Mouse (Mus musculus) liver, adult 2 months (tissue): ENCODE results near the gene Foxb2. TPM values are rescaled to one million over a fixed set of nuclear protein-coding genes. Genes with fewer than 3 reads are reported as not detected.

Experiments
- DNase-seq: peaks from one replicate; pipeline ENCODE4 v3.0.0-alpha.2; 2011; ENCODE audit warnings: low read depth, low spot score; ENCODE audit errors: extremely low read depth
- H3K27ac ChIP-seq: fragments of 200-500 bp; replicated peaks from 2 replicates; pipeline ENCODE4 v1.5.1; 2012; ENCODE audit warnings: low read depth, mild to moderate bottlenecking, control low read depth, inconsistent platforms, low read length; ENCODE audit not compliant: insufficient read depth
- H3K27me3 ChIP-seq: fragments of 200-500 bp; 2 replicates; pipeline ENCODE4 v1.6.1; 2012; ENCODE audit warnings: mild to moderate bottlenecking, moderate library complexity, low read length, inconsistent platforms; ENCODE audit not compliant: control insufficient read depth, insufficient read depth
- H3K36me3 ChIP-seq: fragments of 200-500 bp; 2 replicates; pipeline ENCODE4 v1.6.1; 2012; ENCODE audit warnings: low read length, inconsistent platforms; ENCODE audit not compliant: control insufficient read depth, insufficient read depth
- H3K4me1 ChIP-seq: fragments of 200-500 bp; 2 replicates; pipeline ENCODE4 v1.6.1; 2011; ENCODE audit warnings: low read length; ENCODE audit not compliant: control insufficient read depth, insufficient read depth
- H3K4me3 ChIP-seq: fragments of 200-500 bp; 2 replicates; pipeline ENCODE4 v1.5.1; 2011; ENCODE audit warnings: low read depth, mild to moderate bottlenecking, control low read depth, low read length, moderate library complexity; ENCODE audit not compliant: insufficient read depth
- H3K79me2 ChIP-seq: fragments of 200-500 bp; 2 replicates; pipeline ENCODE4 v1.6.1; 2012; ENCODE audit warnings: inconsistent platforms, mild to moderate bottlenecking, low read length, moderate library complexity; ENCODE audit not compliant: control insufficient read depth, insufficient read depth
- H3K9ac ChIP-seq: fragments of 200-500 bp; 2 replicates; pipeline ENCODE4 v1.6.1; 2012; ENCODE audit warnings: low read depth, mild to moderate bottlenecking, control low read depth, inconsistent platforms, low read length
- CTCF ChIP-seq: fragments of 200-500 bp; IDR thresholded peaks from 2 replicates; pipeline ENCODE4 v1.5.1; 2011; ENCODE audit warnings: low read depth, low read length, control low read depth
- POLR2A ChIP-seq: fragments of 200-500 bp; IDR thresholded peaks from 2 replicates; pipeline ENCODE4 v1.6.1; 2011; ENCODE audit warnings: low read length, control low read depth; ENCODE audit not compliant: insufficient read depth; ENCODE audit errors: extremely low read depth
- WGBS: fragments of 180-500 bp; shearing (Covaris S2); methylation state at CpG from one replicate; pipeline ENCODE4 v1.1.7; 2018; 5-methylcytosine and 5-hydroxymethylcytosine counted together
- polyA plus RNA-seq: library from polyadenylated mRNA; depleted of rRNA; stranded (reverse); fragments of >200 nt; gene quantifications from 2 replicates; pipeline ENCODE4 v1.2.3, GENCODE M21; 2012; rRNA removed
- total RNA-seq: library from RNA; depleted of rRNA; stranded (reverse); fragments of >200 nt; gene quantifications from 2 replicates; pipeline ENCODE4 v1.2.3, GENCODE M21; 2014; rRNA removed

Gene Foxb2
- total RNA-seq, result not detected in 2 replicates
- polyA plus RNA-seq, result not detected in 2 replicates

DNA sequence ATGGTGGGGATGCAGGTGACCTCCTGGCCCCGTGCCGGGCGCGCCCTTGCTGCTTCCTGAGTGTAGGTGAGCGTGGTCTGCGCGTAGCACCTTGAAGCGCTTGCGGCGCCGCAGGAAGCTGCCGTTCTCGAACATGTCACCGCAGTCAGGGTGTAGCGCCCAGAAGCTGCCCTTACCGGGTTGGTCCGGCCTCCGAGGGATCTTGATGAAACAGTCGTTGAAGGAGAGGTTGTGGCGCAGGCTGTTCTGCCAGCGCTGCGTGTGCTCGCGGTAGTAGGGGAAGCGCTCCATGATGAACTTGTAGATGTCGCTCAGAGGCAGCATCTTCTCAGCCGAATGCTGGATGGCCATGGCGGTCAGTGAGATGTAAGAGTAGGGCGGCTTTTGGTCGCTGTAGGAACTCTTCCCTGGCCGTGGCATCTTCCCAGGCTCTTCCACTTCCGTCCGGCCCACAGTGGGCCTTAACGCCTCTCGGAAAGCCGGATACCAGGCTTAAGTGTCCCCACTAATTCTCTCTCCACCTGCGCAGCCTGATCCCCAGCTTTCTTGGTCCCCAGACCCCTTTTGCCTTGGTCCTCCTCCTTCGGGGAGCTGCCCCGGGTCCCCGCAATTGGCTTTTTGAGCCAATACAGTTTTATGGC is at the start of gene Foxb2:
Gene Foxb2 (minus strand): TSS at position 585 of the 641 bp plus-strand sequence.
- Histone ChIP-seq H3K4me1 (no peaks in the 10 kb centered on the region), H3K4me3 (no peak within 1 kb of the TSS; the same call in 1 of the 2 replicates), H3K9ac (no peak within 1 kb of the TSS), H3K27me3 (peaks cover 32% of the 10 kb centered on the region), H3K27ac (no peak within 1 kb of the TSS), H3K36me3 (no peaks in the 10 kb centered on the region), H3K79me2 (no peaks in the 10 kb centered on the region)
- TF ChIP-seq CTCF (no peak), POLR2A (no peak)
- WGBS, result 3% methylated on average over 40 of the region's 40 CpGs
- DNase-seq, result no peak

- WGBS, result 73% methylated on average over 5 of the region's 5 CpGs
- Histone ChIP-seq H3K27me3 (no peaks in the 10 kb centered on the region), H3K9ac (no peak overlapping the region), H3K79me2 (no peaks in the 10 kb centered on the region), H3K27ac (no peak overlapping the region), H3K4me3 (no peak overlapping the region), H3K36me3 (no peaks in the 10 kb centered on the region), H3K4me1 (no peaks in the 10 kb centered on the region)
- no peak for TF ChIP-seq POLR2A
- TF ChIP-seq CTCF, result no peak
- no peak for DNase-seq
Measured at GRCm38 (mm10) chr19:16911507-16911906, 37.9 kb upstream of the Foxb2 start.

DNA sequence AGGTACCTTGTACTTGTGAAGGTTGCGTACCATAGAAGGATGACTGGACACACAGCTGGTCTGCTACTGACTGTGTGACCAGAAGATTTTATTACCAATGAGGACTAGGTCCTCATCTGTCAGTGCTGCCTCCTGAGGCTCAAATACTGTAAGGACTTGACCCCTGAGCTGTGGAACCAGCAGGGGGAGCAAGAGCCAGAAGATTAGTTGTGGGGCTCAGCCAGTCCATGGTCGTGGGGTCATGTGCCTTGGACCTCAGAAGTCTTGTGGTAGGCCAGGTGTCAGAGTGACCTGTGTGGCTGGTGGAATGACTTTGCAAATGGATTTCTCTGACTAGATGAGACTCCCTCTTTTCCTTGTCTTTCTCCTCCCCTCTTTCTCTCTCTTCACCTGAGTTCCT is 29.5 kb upstream of the Foxb2 start:
- Histone ChIP-seq H3K79me2 (no peaks in the 10 kb centered on the region), H3K36me3 (no peaks in the 10 kb centered on the region), H3K27ac (no peak overlapping the region), H3K27me3 (0 out of 2 replicates have a peak, but pooled peaks cover 3% of the 10 kb centered on the region), H3K9ac (no peak overlapping the region), H3K4me1 (no peaks in the 10 kb centered on the region), H3K4me3 (no peak overlapping the region)
- no peak for TF ChIP-seq CTCF
- no peak for TF ChIP-seq POLR2A
- 63% methylated on average over 2 of the region's 2 CpGs for WGBS
- no peak for DNase-seq

DNA sequence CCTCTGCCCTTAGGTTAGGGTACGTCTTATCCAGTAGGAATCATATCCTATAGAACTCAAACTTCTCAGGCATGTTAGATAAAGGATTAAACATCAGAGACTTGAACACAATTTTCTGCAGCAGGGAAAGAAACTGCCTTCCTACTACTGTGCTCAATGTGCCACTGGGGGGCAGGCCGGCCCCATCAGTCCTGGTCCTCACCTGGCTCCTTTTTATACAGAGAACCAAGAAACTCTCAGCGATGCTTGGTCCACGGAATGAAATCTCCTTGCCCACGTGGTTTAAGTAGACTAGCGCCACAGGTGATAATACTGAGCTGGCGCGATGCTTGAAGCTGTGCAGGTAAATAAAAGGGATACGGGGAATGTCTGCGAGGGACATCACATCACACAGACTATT is 26.1 kb upstream of the Foxb2 start:
- TF ChIP-seq POLR2A (no peak), CTCF (no peak)
- Histone ChIP-seq H3K79me2 (no peaks in the 10 kb centered on the region), H3K9ac (no peak overlapping the region), H3K4me3 (no peak overlapping the region), H3K27ac (no peak overlapping the region), H3K36me3 (no peaks in the 10 kb centered on the region), H3K4me1 (no peaks in the 10 kb centered on the region), H3K27me3 (0 out of 2 replicates have a peak, but pooled peaks cover 3% of the 10 kb centered on the region)
- WGBS, result 57% methylated on average over 10 of the region's 10 CpGs
- no peak for DNase-seq

GRCm38 (mm10) chr19:16898576-16898975 is 25.0 kb upstream of the Foxb2 start:
- no peaks in the 10 kb centered on the region for H3K79me2 ChIP-seq
- H3K4me1 ChIP-seq, result no peaks in the 10 kb centered on the region
- no peak overlapping the region for H3K4me3 ChIP-seq
- no peak for DNase-seq
- H3K9ac ChIP-seq, result no peak overlapping the region
- H3K27me3 ChIP-seq, result 0 out of 2 replicates have a peak, but pooled peaks cover 3% of the 10 kb centered on the region
- no peaks in the 10 kb centered on the region for H3K36me3 ChIP-seq
- H3K27ac ChIP-seq, result no peak overlapping the region
- no peak for TF ChIP-seq CTCF
- TF ChIP-seq POLR2A, result no peak
- 84% methylated on average over 5 of the region's 5 CpGs for WGBS

GRCm38 (mm10) chr19:16876458-16876770 is 2.8 kb upstream of the Foxb2 start:
- TF ChIP-seq POLR2A (no peak), CTCF (no peak)
- WGBS, result 4% methylated on average over 17 of the region's 17 CpGs
- no peak overlapping the region for H3K27ac ChIP-seq
- no peaks in the 10 kb centered on the region for H3K36me3 ChIP-seq
- H3K4me1 ChIP-seq, result no peaks in the 10 kb centered on the region
- H3K27me3 ChIP-seq, result peaks cover 23% of the 10 kb centered on the region
- H3K9ac ChIP-seq, result no peak overlapping the region
- no peak for DNase-seq
- H3K4me3 ChIP-seq, result no peak overlapping the region
- no peaks in the 10 kb centered on the region for H3K79me2 ChIP-seq
